Mouse (Mus musculus): ENCODE measurements around the gene Pex19. TPM values are rescaled to one million over a fixed set of nuclear protein-coding genes. Genes with fewer than 3 reads are reported as not detected.

Pex19 gene
- polyA plus RNA-seq, 1 experiment, result 26.4 TPM

GRCm38 (mm10) chr1:172147835-172148278 lies 21.3 kb downstream of the Pex19 start, which contains the start of gene Dcaf8:
Gene Dcaf8 (plus strand): TSS chr1:172148084.
- 1% methylated on average over 42 of the region's 42 CpGs for WGBS
- Histone ChIP-seq H3K27me3 (ENCODE audit: control insufficient read depth, insufficient read depth, low read length) (no peaks in the 10 kb centered on the region), H3K4me3 (ENCODE audit: extremely low read depth, insufficient read depth, insufficient read length) (peak within 1 kb of the TSS; percentile 90), H3K36me3 (ENCODE audit: control insufficient read depth, insufficient read depth, low read length) (peaks cover 6% of the 10 kb centered on the region), H3K4me1 (ENCODE audit: control insufficient read depth, insufficient read depth, insufficient read length) (no peaks in the 10 kb centered on the region), H3K27ac (ENCODE audit: insufficient read depth, low read length) (peak within 1 kb of the TSS; percentile 89)
- peak; percentile 96 for TF ChIP-seq POLR2A (IDR thresholded peaks at IDR 0.05; ENCODE audit: low read depth, low read length)
- TF ChIP-seq CTCF (IDR thresholded peaks at IDR 0.05; ENCODE audit: extremely low read depth, insufficient read depth, insufficient read length, insufficient replicate concordance), result no peak
- peak; percentile 91 to 98 for DNase-seq (ENCODE audit: low read depth in 1 of 2, low spot score in 2 of 2)

- peak in 1 of 2 experiments; percentile 22 for DNase-seq (ENCODE audit: low read depth in 1 of 2, low spot score in 2 of 2)
- Histone ChIP-seq H3K36me3 (ENCODE audit: control insufficient read depth, insufficient read depth, low read length) (peaks cover 9% of the 10 kb centered on the region), H3K4me3 (ENCODE audit: extremely low read depth, insufficient read depth, insufficient read length) (peak overlapping the region; percentile 90), H3K27me3 (ENCODE audit: control insufficient read depth, insufficient read depth, low read length) (no peaks in the 10 kb centered on the region), H3K4me1 (ENCODE audit: control insufficient read depth, insufficient read depth, insufficient read length) (no peaks in the 10 kb centered on the region), H3K27ac (ENCODE audit: insufficient read depth, low read length) (peak overlapping the region; percentile 89)
- TF ChIP-seq CTCF (IDR thresholded peaks at IDR 0.05; ENCODE audit: extremely low read depth, insufficient read depth, insufficient read length, insufficient replicate concordance) (no peak), POLR2A (IDR thresholded peaks at IDR 0.05; ENCODE audit: low read depth, low read length) (no peak)
- WGBS, result under 1% methylated on average over 40 of the region's 40 CpGs
Measured at GRCm38 (mm10) chr1:172148279-172148954, 21.9 kb downstream of the Pex19 start.

- WGBS, result 3% methylated on average over 19 of the region's 19 CpGs
- TF ChIP-seq POLR2A (IDR thresholded peaks at IDR 0.05; ENCODE audit: low read depth, low read length) (no peak), CTCF (IDR thresholded peaks at IDR 0.05; ENCODE audit: extremely low read depth, insufficient read depth, insufficient read length, insufficient replicate concordance) (no peak)
- no peak for DNase-seq (ENCODE audit: low read depth in 1 of 2, low spot score in 2 of 2)
- Histone ChIP-seq H3K27me3 (ENCODE audit: control insufficient read depth, insufficient read depth, low read length) (no peaks in the 10 kb centered on the region), H3K27ac (ENCODE audit: insufficient read depth, low read length) (peak overlapping the region; percentile 89; the same call in 1 of the 2 replicates), H3K36me3 (ENCODE audit: control insufficient read depth, insufficient read depth, low read length) (peaks cover 12% of the 10 kb centered on the region), H3K4me3 (ENCODE audit: extremely low read depth, insufficient read depth, insufficient read length) (peak overlapping the region; percentile 90), H3K4me1 (ENCODE audit: control insufficient read depth, insufficient read depth, insufficient read length) (no peaks in the 10 kb centered on the region)
Measured at GRCm38 (mm10) chr1:172148955-172149815, 22.6 kb downstream of the Pex19 start.

- H3K4me1 ChIP-seq (ENCODE audit: control insufficient read depth, insufficient read depth, insufficient read length), result no peaks in the 10 kb centered on the region
- no peak for DNase-seq (ENCODE audit: low read depth in 1 of 2, low spot score in 2 of 2)
- 91% methylated on average over 3 of the region's 3 CpGs for WGBS
- no peak overlapping the region for H3K27ac ChIP-seq (ENCODE audit: insufficient read depth, low read length)
- no peak overlapping the region for H3K4me3 ChIP-seq (ENCODE audit: extremely low read depth, insufficient read depth, insufficient read length)
- no peak for TF ChIP-seq POLR2A (IDR thresholded peaks at IDR 0.05; ENCODE audit: low read depth, low read length)
- TF ChIP-seq CTCF (IDR thresholded peaks at IDR 0.05; ENCODE audit: extremely low read depth, insufficient read depth, insufficient read length, insufficient replicate concordance), result no peak
- H3K27me3 ChIP-seq (ENCODE audit: control insufficient read depth, insufficient read depth, low read length), result no peaks in the 10 kb centered on the region
- peaks cover 18% of the 10 kb centered on the region for H3K36me3 ChIP-seq (ENCODE audit: control insufficient read depth, insufficient read depth, low read length)
Measured at GRCm38 (mm10) chr1:172154536-172154935, 28.0 kb downstream of the Pex19 start.

GRCm38 (mm10) chr1:172155518-172155917 lies 29.0 kb downstream of the Pex19 start:
- Histone ChIP-seq H3K36me3 (ENCODE audit: control insufficient read depth, insufficient read depth, low read length) (peaks cover 18% of the 10 kb centered on the region), H3K4me1 (ENCODE audit: control insufficient read depth, insufficient read depth, insufficient read length) (no peaks in the 10 kb centered on the region), H3K4me3 (ENCODE audit: extremely low read depth, insufficient read depth, insufficient read length) (no peak overlapping the region), H3K27ac (ENCODE audit: insufficient read depth, low read length) (no peak overlapping the region), H3K27me3 (ENCODE audit: control insufficient read depth, insufficient read depth, low read length) (no peaks in the 10 kb centered on the region)
- no peak for TF ChIP-seq CTCF (IDR thresholded peaks at IDR 0.05; ENCODE audit: extremely low read depth, insufficient read depth, insufficient read length, insufficient replicate concordance)
- TF ChIP-seq POLR2A (IDR thresholded peaks at IDR 0.05; ENCODE audit: low read depth, low read length), result no peak
- DNase-seq (ENCODE audit: low read depth in 1 of 2, low spot score in 2 of 2), result no peak
- 93% methylated on average over 3 of the region's 3 CpGs for WGBS

GRCm38 (mm10) chr1:172159970-172160369 lies 33.4 kb downstream of the Pex19 start:
- Histone ChIP-seq H3K27ac (ENCODE audit: insufficient read depth, low read length) (no peak overlapping the region), H3K36me3 (ENCODE audit: control insufficient read depth, insufficient read depth, low read length) (peaks cover 5% of the 10 kb centered on the region), H3K4me3 (ENCODE audit: extremely low read depth, insufficient read depth, insufficient read length) (no peak overlapping the region), H3K4me1 (ENCODE audit: control insufficient read depth, insufficient read depth, insufficient read length) (no peaks in the 10 kb centered on the region), H3K27me3 (ENCODE audit: control insufficient read depth, insufficient read depth, low read length) (no peaks in the 10 kb centered on the region)
- TF ChIP-seq CTCF (IDR thresholded peaks at IDR 0.05; ENCODE audit: extremely low read depth, insufficient read depth, insufficient read length, insufficient replicate concordance) (no peak), POLR2A (IDR thresholded peaks at IDR 0.05; ENCODE audit: low read depth, low read length) (no peak)
- 86% methylated on average over 4 of the region's 4 CpGs for WGBS
- no peak for DNase-seq (ENCODE audit: low read depth in 1 of 2, low spot score in 2 of 2)
